Mouse (Mus musculus) ES-Bruce4 (cell line): ENCODE measurements at regions not wholly inside any gene's neighbourhood (a gene's known extent, or its start where the extent isn't known, plus 50 kb on each side); places are given as distances from the start of the nearest gene placed in this dataset.

Experiments
- H3K27ac ChIP-seq: 2 replicates; pipeline ENCODE4 v1.5.1; 2012; ENCODE audit warnings: low read length, inconsistent platforms; ENCODE audit not compliant: insufficient read depth
- H3K27me3 ChIP-seq: 2 replicates; pipeline ENCODE4 v1.6.1; 2012; ENCODE audit warnings: mild to moderate bottlenecking, low read length, inconsistent platforms; ENCODE audit not compliant: control insufficient read depth, poor library complexity, insufficient read depth, severe bottlenecking
- H3K36me3 ChIP-seq: 2 replicates; pipeline ENCODE4 v1.6.1; 2012; ENCODE audit warnings: inconsistent platforms, mild to moderate bottlenecking, low read length, moderate library complexity; ENCODE audit not compliant: control insufficient read depth, poor library complexity, insufficient read depth, severe bottlenecking
- H3K4me1 ChIP-seq: one replicate; pipeline ENCODE4 v1.8.1; 2011; ENCODE audit warnings: low read length; ENCODE audit not compliant: control insufficient read depth, insufficient read depth
- H3K4me3 ChIP-seq: 2 replicates; pipeline ENCODE4 v1.5.1; 2011; ENCODE audit warnings: low read depth, mild to moderate bottlenecking, low read length
- H3K9ac ChIP-seq: 2 replicates; pipeline ENCODE4 v1.6.1; 2012; ENCODE audit warnings: low read depth, mild to moderate bottlenecking, inconsistent platforms; ENCODE audit not compliant: poor library complexity, severe bottlenecking
- H3K9me3 ChIP-seq: replicated peaks from 2 replicates; pipeline ENCODE4 v1.6.1; 2012; ENCODE audit warnings: mild to moderate bottlenecking, low read length, inconsistent platforms; ENCODE audit not compliant: control insufficient read depth, poor library complexity, insufficient read depth, severe bottlenecking
- CTCF ChIP-seq: IDR thresholded peaks from one replicate; pipeline ENCODE4 v1.8.1; 2011; ENCODE audit warnings: low read depth, low read length
- EP300 ChIP-seq: IDR thresholded peaks from 2 replicates; pipeline ENCODE4 v1.6.1; 2011; ENCODE audit warnings: low read depth, low read length; ENCODE audit not compliant: insufficient read depth
- POLR2A ChIP-seq: IDR thresholded peaks from one replicate; pipeline ENCODE4 v1.8.1; 2011; ENCODE audit warnings: low read length; ENCODE audit not compliant: insufficient read depth

- Histone ChIP-seq H3K27ac (no peak overlapping the region), H3K4me1 (no peaks in the 10 kb centered on the region), H3K36me3 (no peaks in the 10 kb centered on the region), H3K9me3 (no peaks in the 10 kb centered on the region), H3K9ac (no peak overlapping the region), H3K4me3 (no peak overlapping the region), H3K27me3 (no peaks in the 10 kb centered on the region)
- TF ChIP-seq EP300 (no peak), CTCF (no peak), POLR2A (no peak)
These were observed 408.9 kb downstream of the Sorl1 start for GRCm38 (mm10) chr9:41715231-41715630.

DNA sequence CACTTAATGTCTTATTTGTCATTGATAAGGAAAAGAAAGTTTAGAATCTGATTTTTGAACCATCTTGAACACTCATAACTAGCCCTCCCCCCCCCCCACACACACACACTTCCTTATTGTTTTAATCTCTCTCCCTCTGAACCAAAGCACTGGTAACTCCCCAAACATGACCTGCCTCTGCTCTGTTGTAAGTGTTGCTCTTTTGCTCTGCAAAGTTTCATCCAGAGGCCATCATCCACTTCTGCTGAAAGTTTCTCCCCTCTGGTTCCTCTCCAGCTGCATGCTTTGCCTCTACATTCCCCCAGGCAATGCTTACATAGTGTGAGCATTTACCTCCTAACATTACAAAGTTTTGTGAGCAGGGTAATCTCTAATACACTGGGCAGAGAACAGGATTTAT, 418.1 kb downstream of the Sorl1 start:
- Histone ChIP-seq H3K27me3 (no peaks in the 10 kb centered on the region; the same call in 1 of the 2 replicates), H3K4me1 (no peaks in the 10 kb centered on the region), H3K27ac (no peak overlapping the region), H3K9me3 (no peaks in the 10 kb centered on the region), H3K4me3 (no peak overlapping the region), H3K9ac (no peak overlapping the region), H3K36me3 (no peaks in the 10 kb centered on the region)
- no peak for TF ChIP-seq CTCF
- TF ChIP-seq POLR2A, result no peak
- no peak for TF ChIP-seq EP300

DNA sequence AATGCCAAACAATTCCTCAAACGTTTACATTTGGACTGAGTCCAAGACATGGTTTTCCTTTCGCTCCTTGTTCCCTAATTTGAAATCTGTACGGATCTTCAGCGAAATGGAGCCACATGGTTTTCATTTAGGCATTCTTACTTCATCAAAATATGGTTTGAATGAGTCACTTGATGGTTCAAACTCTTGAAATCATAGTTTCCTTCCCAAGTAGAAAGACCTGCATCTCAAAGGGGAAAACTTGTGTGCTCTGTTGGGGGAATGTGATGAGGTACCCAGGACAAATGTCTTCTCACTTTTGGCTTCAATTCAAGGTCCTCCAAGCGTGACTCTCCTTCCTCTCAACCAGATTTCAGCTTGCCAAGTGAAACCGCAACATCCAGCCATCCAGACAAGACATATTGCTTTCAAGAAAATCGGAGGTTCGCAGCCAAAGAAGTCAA, 418.6 kb downstream of the Sorl1 start:
- no peaks in the 10 kb centered on the region; the same call in 1 of the 2 replicates for H3K27me3 ChIP-seq
- H3K9ac ChIP-seq, result no peak overlapping the region
- no peaks in the 10 kb centered on the region for H3K36me3 ChIP-seq
- H3K27ac ChIP-seq, result no peak overlapping the region
- TF ChIP-seq EP300 (no peak), POLR2A (no peak), CTCF (no peak)
- H3K4me1 ChIP-seq, result no peaks in the 10 kb centered on the region
- no peaks in the 10 kb centered on the region for H3K9me3 ChIP-seq
- H3K4me3 ChIP-seq, result no peak overlapping the region

- TF ChIP-seq POLR2A, result no peak
- TF ChIP-seq EP300, result no peak
- TF ChIP-seq CTCF, result no peak
- H3K27ac ChIP-seq, result no peak overlapping the region
- H3K4me1 ChIP-seq, result no peaks in the 10 kb centered on the region
These were observed 421.0 kb downstream of the Sorl1 start for GRCm38 (mm10) chr9:41703091-41703490.

DNA sequence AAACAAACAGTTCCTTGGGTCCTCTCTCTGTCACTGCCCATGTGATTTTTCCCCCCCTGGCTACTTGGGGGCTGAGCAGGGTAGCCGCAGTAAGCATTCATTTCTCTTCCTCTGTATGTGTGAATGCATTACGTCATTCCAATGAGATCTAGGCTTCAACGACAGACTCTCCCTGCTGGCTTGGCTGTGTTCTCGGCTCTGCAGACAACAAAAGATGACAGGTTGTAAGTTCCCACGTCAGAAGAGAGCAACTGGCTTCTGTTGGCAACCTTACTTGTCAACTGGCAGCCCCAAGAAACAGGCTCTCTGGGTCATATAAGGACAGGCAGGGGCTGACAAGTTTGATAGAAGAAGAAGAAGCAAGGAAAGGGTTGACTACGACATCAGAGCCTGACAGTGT, 423.4 kb downstream of the Sorl1 start:
- TF ChIP-seq POLR2A (no peak), CTCF (no peak), EP300 (no peak)
- H3K4me3 ChIP-seq, result no peak overlapping the region
- H3K4me1 ChIP-seq, result no peaks in the 10 kb centered on the region
- H3K36me3 ChIP-seq, result no peaks in the 10 kb centered on the region
- no peaks in the 10 kb centered on the region; the same call in 1 of the 2 replicates for H3K27me3 ChIP-seq
- no peak overlapping the region for H3K9ac ChIP-seq
- H3K27ac ChIP-seq, result no peak overlapping the region
- no peaks in the 10 kb centered on the region for H3K9me3 ChIP-seq

More at GRCm38 (mm10) chr9:41703091-41703490, 421.0 kb downstream of the Sorl1 start:
- Histone ChIP-seq H3K36me3 (no peaks in the 10 kb centered on the region), H3K9me3 (no peaks in the 10 kb centered on the region), H3K4me3 (no peak overlapping the region), H3K27me3 (no peaks in the 10 kb centered on the region; the same call in 1 of the 2 replicates), H3K9ac (no peak overlapping the region)

- Histone ChIP-seq H3K9ac (no peak overlapping the region), H3K4me1 (no peaks in the 10 kb centered on the region), H3K4me3 (no peak overlapping the region), H3K27me3 (no peaks in the 10 kb centered on the region), H3K27ac (no peak overlapping the region), H3K36me3 (no peaks in the 10 kb centered on the region), H3K9me3 (no peaks in the 10 kb centered on the region)
- no peak for TF ChIP-seq POLR2A
- TF ChIP-seq CTCF, result no peak
- no peak for TF ChIP-seq EP300
These were observed 425.1 kb downstream of the Sorl1 start for GRCm38 (mm10) chr9:41699031-41699430.
